Mouse (Mus musculus) natural killer cell, adult 2 months (primary cell): Measurements from ENCODE around the gene Plxnb2.

Experiments used
- DNase-seq, 2 experiments: peaks; one replicate each; pipeline ENCODE4 v3.0.0; 2022; ENCODE audit warnings: low spot score in 2 of 2

The Plxnb2 gene

DNA sequence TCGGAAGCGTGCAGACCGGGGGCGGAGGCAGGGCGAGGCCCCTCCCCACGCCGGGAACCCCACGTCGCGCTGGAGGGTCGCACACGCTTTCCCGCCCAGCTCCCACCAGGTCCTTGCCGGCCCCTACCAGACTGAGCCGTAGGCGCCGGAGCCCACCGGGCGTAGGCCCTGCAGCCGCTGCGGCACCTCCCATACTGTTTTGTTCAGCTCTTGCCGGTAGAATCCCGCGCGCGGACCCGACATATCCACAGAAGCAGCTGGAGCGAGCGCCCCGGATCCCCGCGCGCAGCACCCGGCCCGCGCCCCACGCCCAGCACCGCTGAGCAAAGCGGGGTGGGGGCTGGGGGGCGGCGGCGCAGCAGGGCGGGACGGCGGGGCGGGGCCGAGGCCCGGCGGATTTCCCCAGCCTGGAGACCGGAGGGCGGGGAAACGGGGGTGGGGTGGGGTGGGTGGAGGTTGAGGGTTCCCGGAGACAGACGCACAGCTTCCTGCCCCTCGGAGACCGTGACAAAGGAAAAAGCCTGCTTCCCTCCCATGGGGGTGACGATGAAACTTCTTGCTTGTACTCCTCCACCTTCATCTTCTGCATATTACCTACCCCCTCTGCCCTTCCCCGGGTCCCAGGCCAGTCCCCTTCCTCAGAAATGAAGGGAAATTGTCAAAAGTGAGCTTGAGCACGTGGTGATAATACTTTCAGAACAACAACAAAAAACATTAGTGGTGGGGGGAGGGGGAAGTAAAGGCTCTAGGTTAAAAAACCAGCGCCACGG is 31.1 kb downstream of the Plxnb2 start, which contains the start of gene Mapk11:
Mapk11 (minus strand) TSS at position 358 of the 770 bp plus-strand sequence.
- DNase-seq = peak in 1 of 2 experiments; percentile 37

- DNase-seq = no peak
Measured at GRCm38 (mm10) chr15:89148496-89149270, 31.9 kb downstream of the Plxnb2 start.

DNA sequence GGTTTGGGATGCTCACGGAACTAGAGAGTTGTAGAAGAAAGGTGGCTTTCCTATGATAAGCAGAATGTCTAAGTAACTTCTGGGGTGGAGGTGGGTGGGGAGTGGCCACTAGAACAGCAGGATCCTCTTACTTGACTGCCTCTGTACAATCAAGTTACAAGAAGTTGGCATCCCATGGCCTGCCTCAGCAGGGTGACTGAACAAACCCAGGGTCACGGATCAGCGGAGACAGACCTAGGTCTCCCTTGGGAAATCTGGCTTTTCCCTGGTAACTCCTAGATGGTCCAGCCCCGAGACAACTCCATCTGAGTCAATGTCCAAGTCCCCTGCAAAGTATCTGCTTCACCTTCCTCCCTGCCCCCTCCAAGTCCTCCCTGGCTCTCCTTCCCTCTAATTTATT is 32.7 kb downstream of the Plxnb2 start:
- DNase-seq = no peak

- no peak for DNase-seq
Measured at GRCm38 (mm10) chr15:89147456-89147855, 33.1 kb downstream of the Plxnb2 start.

GRCm38 (mm10) chr15:89147024-89147423 is 33.6 kb downstream of the Plxnb2 start:
- DNase-seq = peak in 1 of 2 experiments; percentile 60

- peak in 1 of 2 experiments; percentile 51 for DNase-seq
Measured at GRCm38 (mm10) chr15:89146537-89146936, 34.1 kb downstream of the Plxnb2 start.

DNA sequence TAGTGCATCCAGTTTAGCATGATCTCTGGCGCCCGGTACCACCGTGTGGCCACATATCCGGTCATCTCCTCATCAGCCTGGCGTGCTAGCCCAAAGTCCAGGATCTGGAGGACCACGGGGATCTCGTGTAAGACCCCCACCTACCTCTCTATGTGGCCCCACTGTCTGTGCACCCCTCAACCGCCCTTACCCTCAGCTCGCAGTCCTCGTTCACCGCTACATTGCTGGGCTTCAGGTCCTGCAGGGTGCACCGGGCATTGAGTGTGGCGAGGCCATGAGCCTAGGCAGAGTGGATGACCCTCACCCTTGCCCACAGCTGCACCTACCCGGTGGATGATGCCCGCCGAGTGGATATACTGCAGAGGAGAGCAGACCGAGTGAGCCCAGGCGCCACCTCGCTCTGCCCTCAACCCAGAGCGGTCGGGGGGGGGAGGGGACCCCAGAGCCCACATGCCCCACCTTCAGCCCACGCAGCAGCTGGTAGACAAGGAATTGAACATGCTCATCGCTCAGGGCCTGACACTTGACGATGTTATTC is 34.7 kb downstream of the Plxnb2 start:
- no peak for DNase-seq

GRCm38 (mm10) chr15:89144965-89145364 is 35.6 kb downstream of the Plxnb2 start:
- DNase-seq = no peak

GRCm38 (mm10) chr15:89143134-89143533 is 37.5 kb downstream of the Plxnb2 start:
- no peak for DNase-seq

- DNase-seq = no peak
Measured at GRCm38 (mm10) chr15:89141905-89142304, 38.7 kb downstream of the Plxnb2 start.

DNA sequence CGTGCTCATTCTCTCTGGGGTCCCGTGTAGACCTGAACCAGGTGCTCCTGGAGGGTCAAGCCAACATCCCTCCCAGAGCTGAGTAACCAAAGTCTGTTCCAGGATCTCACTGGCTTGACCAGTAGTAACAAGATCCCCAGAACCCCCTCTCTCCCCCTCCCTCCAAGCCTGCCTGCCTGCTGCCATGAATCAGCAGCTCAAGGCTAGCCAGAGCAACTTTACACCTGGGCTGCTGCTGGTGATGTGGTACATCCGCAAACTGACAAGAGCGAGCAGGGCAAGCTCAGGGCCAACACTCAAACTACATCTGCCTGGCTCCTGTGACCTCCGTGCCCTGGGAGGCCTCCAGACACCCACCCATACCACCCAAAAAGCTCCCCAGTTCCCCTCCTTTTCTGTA is 39.1 kb downstream of the Plxnb2 start:
- no peak for DNase-seq

GRCm38 (mm10) chr15:89140659-89141252 is 39.8 kb downstream of the Plxnb2 start, which contains the start of gene Mapk12:
Gene Mapk12 (minus strand): TSS chr15:89140703.
- DNase-seq = no peak

DNA sequence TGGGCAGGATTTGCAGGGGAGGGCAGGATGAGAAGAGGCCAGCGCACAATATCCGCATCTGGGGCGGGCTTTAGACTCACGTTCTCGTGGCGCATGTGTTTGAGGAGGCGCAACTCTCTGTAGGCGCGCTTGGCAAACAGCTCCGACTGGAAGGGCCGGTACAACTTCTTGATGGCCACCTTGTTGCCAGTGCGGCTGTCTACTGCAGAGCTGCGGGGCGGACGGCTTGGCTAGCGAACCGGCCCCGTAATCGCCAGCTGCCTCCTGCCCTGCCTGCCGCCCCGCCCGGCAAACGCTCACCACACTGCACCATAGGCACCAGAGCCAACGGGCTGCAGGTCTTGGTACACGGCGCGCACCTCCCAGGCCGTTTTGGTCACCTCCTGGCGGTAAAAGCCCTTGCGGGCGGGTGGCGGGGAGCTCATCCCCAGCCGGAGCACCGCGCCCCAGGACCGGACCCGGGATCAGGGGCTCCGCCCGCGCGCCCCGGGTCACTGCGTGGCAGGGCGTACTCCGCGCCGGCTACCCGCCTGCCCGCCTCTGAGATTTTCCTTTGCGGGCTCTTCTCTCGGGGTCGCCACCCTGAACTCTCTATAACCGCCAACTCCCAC is 40.4 kb downstream of the Plxnb2 start:
- DNase-seq = no peak

- DNase-seq = no peak
Measured at GRCm38 (mm10) chr15:89138531-89138930, 42.1 kb downstream of the Plxnb2 start.

DNA sequence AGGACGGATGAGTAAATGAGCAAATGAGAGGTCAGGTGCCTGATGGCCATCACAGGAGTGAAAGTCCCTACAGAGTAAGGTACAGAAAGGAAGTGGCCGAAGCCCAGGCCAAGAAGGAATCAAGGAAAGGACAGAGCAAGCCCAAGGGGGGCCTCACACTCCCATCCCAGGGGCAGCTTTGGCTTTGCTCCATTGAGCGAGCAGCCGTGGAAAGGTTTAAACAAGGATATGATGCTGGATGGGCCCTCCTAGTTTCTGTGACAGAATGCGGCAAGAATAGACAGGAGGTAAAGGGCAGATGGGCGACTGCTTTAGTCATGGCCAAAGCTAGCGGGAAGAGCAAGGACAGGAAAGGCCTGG is 42.6 kb downstream of the Plxnb2 start:
- DNase-seq = no peak

DNA sequence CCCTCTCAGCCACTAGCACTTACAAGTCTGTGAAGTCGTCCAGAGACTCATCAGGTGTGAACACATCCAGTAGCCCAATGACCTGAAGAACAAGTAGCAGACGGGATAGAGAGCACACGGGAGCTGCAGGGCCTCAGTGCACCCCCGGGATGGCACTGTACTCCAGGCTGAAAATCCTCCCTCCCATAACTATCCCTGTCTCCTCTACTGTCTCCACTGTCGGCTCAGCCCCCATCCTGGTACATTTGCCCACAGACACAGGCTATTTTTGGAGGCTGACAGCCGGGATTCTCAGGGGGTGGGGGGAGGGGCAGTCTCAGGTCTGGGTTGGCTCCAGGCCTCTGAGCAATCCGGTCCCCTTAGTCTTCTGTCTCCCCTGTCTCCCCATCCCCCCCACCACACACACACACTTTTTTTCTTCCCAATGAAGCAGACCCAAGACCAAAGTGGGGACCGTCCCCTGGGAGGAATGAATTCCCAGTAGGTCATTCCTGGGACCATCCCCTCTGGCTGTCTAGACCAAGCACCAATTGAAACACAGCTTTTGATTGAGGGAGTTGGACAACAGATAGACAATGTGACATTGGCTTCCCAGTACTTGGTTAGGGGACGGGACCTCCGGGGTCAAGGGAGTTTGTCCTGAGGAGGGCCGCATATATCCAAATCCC is 43.1 kb downstream of the Plxnb2 start:
- DNase-seq = no peak

GRCm38 (mm10) chr15:89136461-89137155 is 44.0 kb downstream of the Plxnb2 start:
- DNase-seq = no peak

DNA sequence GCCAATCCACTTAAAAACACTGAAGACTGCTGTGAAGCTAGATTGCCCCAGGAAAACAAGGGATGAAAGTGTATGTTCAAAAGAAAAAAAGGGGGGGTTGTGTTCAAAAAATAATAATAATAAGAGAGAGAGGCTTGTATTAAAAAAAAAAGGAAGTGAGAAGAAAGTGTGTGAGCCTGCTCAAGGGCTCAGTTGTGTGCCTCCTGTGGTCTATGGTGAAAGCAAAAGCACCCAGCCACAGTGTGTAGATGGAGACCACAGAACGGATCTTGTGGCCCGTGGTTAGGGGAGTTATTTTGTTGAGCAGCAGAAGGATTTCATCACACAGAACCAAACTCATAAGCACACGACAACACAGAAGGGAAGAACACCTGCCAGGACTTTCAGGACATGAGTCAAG is 49.3 kb downstream of the Plxnb2 start:
- peak; percentile 90 for DNase-seq

DNA sequence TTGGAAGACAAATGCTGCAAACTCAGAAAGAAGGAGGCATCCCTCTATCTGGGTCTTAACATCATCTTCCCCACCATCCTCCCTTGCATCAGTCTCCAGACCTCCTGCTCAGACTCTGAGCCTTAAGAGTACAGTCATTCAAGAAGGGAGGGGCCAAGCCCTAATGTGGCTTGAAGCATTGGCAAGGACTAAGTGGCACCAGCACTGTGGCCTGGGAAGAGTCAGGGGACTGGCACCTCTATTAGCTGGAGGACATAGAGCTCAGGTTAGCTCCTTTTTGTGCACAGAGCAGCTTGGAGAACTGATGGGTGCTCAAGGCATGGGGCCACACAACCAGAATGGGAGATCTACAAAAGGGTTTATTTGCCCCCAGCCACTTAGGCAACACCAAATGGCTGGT is 50.3 kb downstream of the Plxnb2 start:
- no peak for DNase-seq
